Mouse (Mus musculus) macrophage (primary cell): ENCODE data around the gene Ctrb1. TPM values are rescaled to one million over a fixed set of nuclear protein-coding genes. Genes with fewer than 3 reads are reported as not detected.

ENCODE experiments used
- H3K27ac ChIP-seq: fragments of 350-480 bp; formaldehyde crosslinking; 2 replicates; pipeline ENCODE4 v1.9.0; 2021
- H3K36me3 ChIP-seq: fragments of 350-480 bp; formaldehyde crosslinking; 2 replicates; pipeline ENCODE4 v1.9.0; 2021; ENCODE audit errors: inconsistent target
- H3K4me3 ChIP-seq: fragments of 350-480 bp; formaldehyde crosslinking; 2 replicates; pipeline ENCODE4 v1.9.0; 2021; ENCODE audit errors: inconsistent target
- H3K79me2 ChIP-seq: fragments of 350-480 bp; formaldehyde crosslinking; 2 replicates; pipeline ENCODE4 v1.9.0; 2021; ENCODE audit errors: inconsistent target
- WGBS: methylation state at CpG from one replicate; pipeline ENCODE4 v1.1.7; 2026; ENCODE audit warnings: inconsistent platforms; ENCODE audit not compliant: missing documents; 5-methylcytosine and 5-hydroxymethylcytosine counted together
- polyA plus RNA-seq: library from polyadenylated mRNA; stranded (reverse); fragments of 250-400 nt; gene quantifications from 3 replicates; pipeline ENCODE4 v1.2.4, GENCODE M21; 2018; ENCODE audit warnings: inconsistent platforms

Ctrb1 gene
- polyA plus RNA-seq, 1 experiment from 2014 or later = not detected

DNA sequence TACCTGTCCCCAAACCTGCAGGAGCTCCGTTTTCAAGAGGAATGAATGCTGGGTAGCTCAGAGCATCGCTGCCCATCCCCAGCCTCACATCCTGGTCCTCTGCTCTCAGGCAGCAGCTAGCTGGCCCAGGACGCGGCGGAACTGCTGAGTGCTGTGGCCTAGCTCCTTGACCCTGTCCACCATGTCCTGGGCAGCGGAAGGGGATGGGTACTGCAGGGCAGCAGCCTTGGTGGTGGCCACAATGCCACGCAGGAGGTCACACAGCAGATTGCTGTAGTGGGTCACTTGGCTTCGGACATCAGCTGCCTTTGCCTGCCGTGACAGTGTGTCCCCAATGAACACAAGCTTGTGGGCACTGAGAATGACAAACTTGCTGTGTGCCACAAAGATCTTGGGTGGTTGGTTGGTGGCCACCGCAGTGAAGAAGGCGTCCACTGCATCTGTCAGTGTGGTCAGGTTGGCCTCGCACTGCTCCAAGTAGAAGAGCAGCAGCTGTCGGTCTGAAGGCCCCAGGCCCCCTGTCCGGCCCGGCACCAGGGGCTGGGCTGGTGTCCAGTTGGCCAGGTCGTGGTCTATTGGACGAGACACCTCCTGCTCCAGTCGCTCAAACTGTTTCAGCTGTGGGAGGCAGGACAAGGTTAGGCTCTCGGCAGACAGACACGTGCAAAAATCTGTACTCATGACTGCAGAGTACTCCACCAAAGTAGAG is 20.1 kb upstream of the Ctrb1 start:
- Histone ChIP-seq H3K4me3 (no peak overlapping the region), H3K36me3 (no peaks in the 10 kb centered on the region), H3K79me2 (no peaks in the 10 kb centered on the region), H3K27ac (no peak overlapping the region)
- WGBS = 95% methylated on average over 20 of the region's 20 CpGs

DNA sequence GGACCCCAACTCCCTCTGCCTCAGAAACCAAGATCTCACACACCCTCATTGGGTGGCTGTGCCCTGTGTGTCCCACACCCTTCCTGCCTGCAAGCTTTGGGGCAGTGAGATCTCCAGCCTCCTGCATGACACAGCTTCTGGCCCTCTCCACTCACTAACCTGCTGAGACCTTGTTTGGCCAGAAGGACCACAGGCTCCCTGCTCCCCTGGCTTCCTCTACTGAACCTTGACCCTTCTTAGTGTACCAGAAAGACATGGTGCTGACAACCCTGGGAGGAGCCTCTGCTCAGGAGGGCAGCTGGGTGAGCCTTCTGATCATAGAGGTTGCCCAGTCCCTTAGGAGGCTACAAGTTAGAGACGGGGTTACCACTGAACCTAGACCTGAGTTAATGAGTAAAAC is 18.4 kb upstream of the Ctrb1 start:
- Histone ChIP-seq H3K27ac (no peak overlapping the region), H3K36me3 (no peaks in the 10 kb centered on the region), H3K79me2 (no peaks in the 10 kb centered on the region), H3K4me3 (no peak overlapping the region)
- WGBS = 100% methylated on average over 1 of the region's 1 CpGs

DNA sequence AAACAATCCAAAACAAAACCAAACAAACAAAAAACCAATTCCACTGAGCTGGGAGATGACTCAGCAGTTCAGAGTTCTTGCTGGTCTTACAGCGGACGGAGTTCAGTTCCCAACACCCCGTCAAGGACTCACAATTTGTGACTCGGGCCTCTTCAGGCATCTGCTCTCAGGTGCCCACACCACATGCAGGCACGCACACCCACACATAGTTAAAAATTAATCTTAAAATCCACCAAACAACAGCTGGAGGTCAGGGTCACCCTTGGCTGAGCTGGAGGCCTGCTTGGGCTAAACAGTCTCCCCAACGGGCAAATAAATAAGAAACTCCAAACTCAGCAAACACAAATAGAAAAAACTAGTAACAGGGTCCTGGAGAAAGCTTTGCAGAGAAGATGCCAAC is 17.5 kb upstream of the Ctrb1 start:
- 87% methylated on average over 6 of the region's 6 CpGs for WGBS
- Histone ChIP-seq H3K36me3 (no peaks in the 10 kb centered on the region), H3K27ac (no peak overlapping the region), H3K79me2 (no peaks in the 10 kb centered on the region), H3K4me3 (no peak overlapping the region)

DNA sequence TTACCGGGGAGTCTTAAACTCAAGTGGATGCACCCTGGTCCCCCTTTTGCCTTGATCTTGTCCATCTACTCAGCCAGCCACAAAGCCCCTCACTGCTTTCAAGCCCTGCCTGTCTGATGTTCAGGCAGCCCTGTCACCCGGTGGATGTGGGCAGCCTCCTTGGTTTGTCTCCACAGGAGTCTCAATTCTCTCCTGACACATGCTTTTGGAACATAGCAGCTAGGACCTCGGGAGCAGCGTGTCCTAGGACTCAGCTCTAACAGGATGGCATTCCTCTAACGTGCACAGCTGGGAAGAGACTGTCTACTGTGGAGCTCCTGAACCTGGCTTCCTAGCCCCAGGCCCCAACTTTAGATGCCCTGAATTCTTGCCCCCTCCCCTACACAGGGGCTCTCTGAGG is 14.9 kb upstream of the Ctrb1 start:
- no peak overlapping the region for H3K27ac ChIP-seq
- H3K79me2 ChIP-seq = no peaks in the 10 kb centered on the region

DNA sequence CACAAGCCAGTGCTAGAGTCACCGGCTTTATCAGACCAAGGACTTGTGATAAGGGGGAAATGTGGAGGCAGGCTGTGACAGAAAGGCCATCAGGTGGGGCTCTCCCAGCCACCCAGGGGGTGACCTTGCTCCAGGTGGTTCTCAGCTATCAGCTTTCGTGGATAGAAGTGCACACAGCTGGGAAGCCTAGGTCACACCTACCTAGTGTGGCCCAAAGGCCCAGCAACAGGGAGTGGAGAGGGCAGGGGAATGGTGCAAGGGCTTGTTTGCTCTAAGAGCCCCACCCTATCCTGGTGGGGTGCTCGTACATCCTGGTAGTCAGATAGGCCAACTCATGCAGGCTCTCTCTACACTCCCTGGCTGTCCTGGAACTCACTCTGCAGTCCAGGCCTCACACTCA is 14.4 kb upstream of the Ctrb1 start:
- Histone ChIP-seq H3K4me3 (no peak overlapping the region), H3K79me2 (no peaks in the 10 kb centered on the region), H3K36me3 (no peaks in the 10 kb centered on the region), H3K27ac (no peak overlapping the region)
- 80% methylated on average over 3 of the region's 3 CpGs for WGBS

More for the DNA sequence above, 14.9 kb upstream of the Ctrb1 start:
- 78% methylated on average over 5 of the region's 5 CpGs for WGBS
- no peak overlapping the region for H3K4me3 ChIP-seq
- H3K36me3 ChIP-seq = no peaks in the 10 kb centered on the region

DNA sequence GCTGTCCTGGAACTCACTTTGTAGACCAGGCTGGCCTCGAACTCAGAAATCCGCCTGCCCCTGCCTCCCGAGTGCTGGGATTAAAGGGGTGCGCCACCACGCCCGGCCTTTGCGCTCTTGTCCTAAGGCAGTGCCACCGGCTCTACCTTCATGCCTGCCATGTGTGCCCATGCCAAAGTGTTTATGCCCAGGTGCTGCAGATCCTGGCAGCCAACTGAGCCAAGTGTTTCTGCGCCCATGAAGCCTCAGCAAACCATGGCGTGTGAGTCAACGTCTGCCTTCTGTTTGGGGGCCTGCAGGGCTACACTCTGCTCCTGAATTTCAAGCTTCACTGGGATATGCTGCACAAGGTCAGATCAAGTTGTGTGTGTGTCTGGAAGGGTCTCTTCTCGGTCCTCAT is 13.8 kb upstream of the Ctrb1 start:
- WGBS = 95% methylated on average over 9 of the region's 12 CpGs
- H3K79me2 ChIP-seq = no peaks in the 10 kb centered on the region
- H3K36me3 ChIP-seq = no peaks in the 10 kb centered on the region
- H3K4me3 ChIP-seq = no peak overlapping the region
- no peak overlapping the region for H3K27ac ChIP-seq

DNA sequence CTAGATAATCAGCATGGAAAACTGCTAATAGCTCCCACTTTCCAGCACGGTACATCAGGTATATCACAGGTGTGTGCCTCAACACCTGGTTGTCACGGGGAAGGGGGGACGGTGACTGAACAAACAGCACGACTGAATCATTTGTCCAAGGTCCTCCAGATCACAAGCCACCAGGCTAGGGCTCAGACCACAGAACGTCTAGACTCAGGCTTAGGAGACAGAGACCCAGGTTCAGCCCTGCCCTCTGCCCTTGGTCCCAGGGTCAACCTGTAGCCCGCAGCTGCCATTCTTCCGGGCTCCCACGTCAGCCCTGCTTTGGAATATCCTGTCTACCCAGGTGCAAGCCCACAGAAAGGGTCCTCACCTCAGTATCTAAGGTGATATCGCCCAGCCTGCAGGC is 10.6 kb upstream of the Ctrb1 start:
- no peak overlapping the region for H3K4me3 ChIP-seq
- no peaks in the 10 kb centered on the region for H3K36me3 ChIP-seq
- H3K27ac ChIP-seq = no peak overlapping the region
- H3K79me2 ChIP-seq = no peaks in the 10 kb centered on the region
- 88% methylated on average over 9 of the region's 9 CpGs for WGBS

DNA sequence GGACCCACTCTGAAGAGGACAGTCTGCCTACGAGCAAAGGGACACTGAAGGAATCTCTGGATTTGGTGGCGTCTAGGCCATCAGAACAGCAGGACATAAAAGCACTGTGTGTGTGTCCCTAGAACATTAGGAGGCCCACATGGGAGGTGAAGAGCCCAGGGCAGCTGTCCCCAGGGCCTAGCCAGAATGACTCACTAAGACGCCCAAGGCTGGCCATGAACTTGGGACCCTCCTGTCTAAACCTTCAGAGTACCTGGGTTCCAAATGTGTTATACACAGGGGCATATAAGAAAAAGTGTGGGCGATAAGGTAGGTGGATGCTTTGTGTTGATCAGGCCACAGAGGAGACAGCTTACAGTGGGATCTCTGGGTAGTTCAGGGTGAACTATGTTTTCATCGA is 9.9 kb upstream of the Ctrb1 start:
- H3K27ac ChIP-seq = no peak overlapping the region
- 93% methylated on average over 5 of the region's 5 CpGs for WGBS
- H3K36me3 ChIP-seq = no peaks in the 10 kb centered on the region
- H3K79me2 ChIP-seq = no peaks in the 10 kb centered on the region
- no peak overlapping the region for H3K4me3 ChIP-seq

DNA sequence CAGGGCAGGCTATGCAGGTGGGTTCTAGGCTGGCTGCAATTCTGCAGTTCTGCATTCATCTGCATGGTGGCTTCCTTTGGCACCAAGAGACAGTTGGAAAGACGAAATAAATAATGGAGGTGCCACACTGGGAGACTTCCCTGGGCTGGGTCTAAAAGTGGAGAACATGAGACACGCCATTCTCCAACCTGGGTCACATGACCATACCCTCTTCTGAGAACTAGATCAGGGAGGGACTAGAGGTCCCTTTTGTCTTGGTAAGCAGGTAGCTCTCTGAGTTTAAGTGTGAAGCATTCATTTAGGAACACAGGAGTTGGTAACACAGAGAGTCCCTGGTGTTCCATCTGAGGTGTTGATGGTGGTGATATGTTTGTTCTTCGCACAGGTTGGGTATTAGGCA is 9.4 kb upstream of the Ctrb1 start:
- H3K4me3 ChIP-seq = no peak overlapping the region
- no peak overlapping the region for H3K27ac ChIP-seq
- H3K79me2 ChIP-seq = no peaks in the 10 kb centered on the region
- no peaks in the 10 kb centered on the region for H3K36me3 ChIP-seq
- WGBS = 89% methylated on average over 3 of the region's 3 CpGs

DNA sequence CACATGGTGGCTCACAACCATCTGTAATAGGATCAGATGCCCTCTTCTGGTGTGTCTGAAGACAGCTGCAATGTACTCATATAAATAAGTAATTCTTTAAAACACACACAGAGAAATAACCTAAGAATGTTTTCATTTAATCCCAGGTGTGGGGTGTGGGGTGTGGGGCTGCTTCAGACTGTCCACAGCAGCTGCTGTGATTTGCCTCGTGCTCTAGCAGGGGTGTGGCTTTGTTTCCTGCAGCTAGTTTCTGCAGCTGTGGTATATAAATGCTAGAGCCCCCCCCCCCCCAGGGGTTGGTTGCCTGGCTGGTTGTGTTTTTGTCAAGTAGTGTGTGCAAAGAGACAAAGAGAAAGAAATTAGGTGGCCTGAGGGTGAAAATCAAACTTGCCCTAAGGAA is 8.2 kb upstream of the Ctrb1 start:
- no peaks in the 10 kb centered on the region for H3K36me3 ChIP-seq
- no peak overlapping the region for H3K4me3 ChIP-seq
- no peaks in the 10 kb centered on the region for H3K79me2 ChIP-seq
- WGBS = 50% methylated on average over 1 of the region's 1 CpGs
- H3K27ac ChIP-seq = no peak overlapping the region

DNA sequence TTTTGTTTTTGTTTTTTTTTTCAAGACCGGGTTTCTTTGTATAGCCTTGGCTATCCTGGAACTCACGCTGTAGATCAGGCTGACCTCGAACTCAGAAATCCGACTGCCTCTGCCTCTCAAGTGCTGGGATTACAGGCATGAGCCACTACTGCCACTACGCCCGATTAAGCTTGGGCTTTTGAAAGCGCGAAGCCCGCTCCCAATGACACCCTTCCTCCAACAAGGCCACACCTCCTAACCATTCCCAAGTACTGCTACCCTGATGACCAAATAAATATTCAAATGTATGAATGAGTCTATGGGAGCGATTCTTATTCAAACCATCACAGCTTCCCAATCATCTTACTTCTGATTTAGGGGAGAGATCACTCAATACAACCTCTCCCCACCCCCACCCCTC is 6.8 kb upstream of the Ctrb1 start:
- 94% methylated on average over 7 of the region's 10 CpGs for WGBS

DNA sequence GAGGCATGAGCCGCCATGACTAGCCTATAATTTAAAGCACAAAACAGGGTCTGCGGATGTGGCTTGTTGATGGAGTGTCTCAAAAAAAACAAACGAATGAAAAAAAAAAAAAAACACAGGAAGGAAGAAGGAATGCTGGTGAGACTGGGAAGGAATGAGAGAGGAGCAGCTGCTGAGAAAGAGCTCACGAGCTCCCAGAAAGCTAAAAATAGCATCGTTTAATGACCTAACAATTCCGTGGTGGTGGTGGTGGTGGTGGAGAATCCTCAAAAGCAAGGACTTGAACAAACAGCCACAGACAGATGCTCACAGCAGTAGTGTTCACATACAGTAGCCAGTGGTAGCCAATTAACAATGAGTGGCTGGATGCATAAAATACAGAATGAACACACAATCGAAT is 4.6 kb upstream of the Ctrb1 start:
- H3K79me2 ChIP-seq = no peaks in the 10 kb centered on the region
- H3K27ac ChIP-seq = no peak overlapping the region
- 46% methylated on average over 7 of the region's 7 CpGs for WGBS
- no peak overlapping the region for H3K4me3 ChIP-seq
- H3K36me3 ChIP-seq = no peaks in the 10 kb centered on the region

More for the DNA sequence above, 6.8 kb upstream of the Ctrb1 start:
- no peak overlapping the region for H3K27ac ChIP-seq
- no peaks in the 10 kb centered on the region for H3K36me3 ChIP-seq
- H3K79me2 ChIP-seq = no peaks in the 10 kb centered on the region
- no peak overlapping the region for H3K4me3 ChIP-seq

DNA sequence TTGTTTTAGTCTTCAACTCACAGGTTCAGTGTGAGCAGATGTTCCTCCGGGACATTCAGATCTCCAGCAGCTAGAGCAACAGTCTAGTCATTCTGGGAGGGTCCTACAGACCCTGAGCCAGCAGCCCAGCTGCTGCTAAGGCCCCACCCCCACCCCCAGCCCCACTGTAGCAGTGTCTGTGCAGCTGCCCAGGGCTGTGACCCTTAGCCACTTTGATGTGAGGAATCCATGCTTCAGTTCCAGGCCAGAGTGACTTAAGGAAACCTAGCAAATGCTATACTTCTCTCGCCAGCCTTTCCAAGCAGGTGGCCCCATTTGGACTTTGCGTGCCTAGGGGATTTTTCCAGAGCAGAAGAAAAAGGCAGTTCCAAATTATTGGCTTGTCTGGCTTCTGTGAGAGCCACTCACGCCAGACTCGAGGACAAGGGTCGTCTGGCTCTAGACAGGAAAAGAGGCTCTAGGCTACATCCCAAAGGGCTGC is 2.5 kb upstream of the Ctrb1 start:
- WGBS = 81% methylated on average over 6 of the region's 6 CpGs
- Histone ChIP-seq H3K36me3 (no peaks in the 10 kb centered on the region), H3K4me3 (no peak overlapping the region), H3K79me2 (no peaks in the 10 kb centered on the region), H3K27ac (no peak overlapping the region)

DNA sequence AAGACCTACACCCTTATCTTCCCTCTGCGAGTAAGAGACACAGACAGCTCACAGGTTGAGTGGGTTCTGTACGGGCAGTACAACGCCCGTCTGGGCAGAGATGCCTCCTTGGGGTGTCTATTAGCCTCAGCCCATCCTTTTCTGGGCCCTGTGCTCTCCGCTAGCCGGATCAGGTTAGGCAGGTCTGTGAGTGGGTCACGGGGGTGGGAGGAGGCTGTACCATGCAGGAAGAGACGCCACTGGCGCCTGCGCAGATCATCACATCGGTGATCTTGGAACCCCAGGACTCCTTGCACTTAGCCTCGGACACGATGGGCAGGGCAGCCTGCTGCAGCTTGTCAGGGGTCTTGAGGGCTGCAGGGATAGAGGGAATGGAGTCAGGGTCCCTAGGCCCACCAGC is 3.9 kb downstream of the Ctrb1 start:
- 88% methylated on average over 13 of the region's 13 CpGs for WGBS
- H3K4me3 ChIP-seq = no peak overlapping the region
- H3K36me3 ChIP-seq = no peaks in the 10 kb centered on the region
- H3K79me2 ChIP-seq = no peaks in the 10 kb centered on the region
- no peak overlapping the region for H3K27ac ChIP-seq

DNA sequence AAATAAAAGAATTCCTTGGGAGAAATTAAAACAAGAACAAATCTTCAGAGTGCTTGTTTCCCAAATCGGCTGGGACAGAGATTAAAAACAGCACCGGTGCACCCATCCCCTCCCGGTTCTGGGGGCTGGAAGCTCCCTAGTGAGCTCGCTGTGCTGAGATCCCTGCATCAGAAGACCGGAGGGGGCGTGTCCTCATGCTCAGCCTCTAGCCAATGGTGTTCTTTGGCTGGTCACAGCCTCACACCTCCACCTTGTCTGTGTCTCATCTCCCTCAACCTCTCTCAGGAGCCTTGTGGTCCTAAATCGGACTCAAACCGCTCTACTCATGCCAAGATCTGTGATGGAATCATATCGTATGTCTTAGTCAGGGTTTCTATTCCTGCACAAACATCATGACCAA is 8.3 kb downstream of the Ctrb1 start:
- H3K27ac ChIP-seq = no peak overlapping the region
- no peaks in the 10 kb centered on the region for H3K79me2 ChIP-seq
- 31% methylated on average over 9 of the region's 9 CpGs for WGBS
- no peaks in the 10 kb centered on the region for H3K36me3 ChIP-seq
- no peak overlapping the region for H3K4me3 ChIP-seq

DNA sequence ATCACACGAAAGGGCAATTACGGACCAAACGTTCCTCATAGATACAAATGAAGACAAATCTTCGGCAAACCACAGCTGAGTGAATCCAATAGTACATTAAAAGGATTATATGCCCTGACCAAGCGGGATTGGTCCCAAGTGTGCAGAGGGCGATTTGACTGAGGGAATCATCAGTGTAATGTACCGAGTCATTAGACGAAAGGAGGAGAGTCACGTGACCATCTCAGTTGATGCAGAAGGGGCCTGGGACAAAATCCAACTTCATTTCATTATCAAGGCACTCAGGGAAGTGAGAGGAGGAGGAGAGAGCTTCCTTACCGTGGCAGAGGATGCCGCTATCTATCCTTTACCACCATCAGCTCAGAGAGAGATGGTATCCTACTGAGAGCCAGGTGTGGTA is 9.7 kb downstream of the Ctrb1 start:
- Histone ChIP-seq H3K36me3 (no peaks in the 10 kb centered on the region), H3K4me3 (no peak overlapping the region), H3K27ac (no peak overlapping the region), H3K79me2 (no peaks in the 10 kb centered on the region)
- 71% methylated on average over 11 of the region's 11 CpGs for WGBS
